Mouse (Mus musculus) heart, postnatal 0 days (tissue): ENCODE data around the gene Gsap.

Source experiments
- CTCF ChIP-seq: IDR thresholded peaks from 2 replicates; pipeline ENCODE4 v1.5.1; 2016; ENCODE audit warnings: antibody characterized with exemption, control low read depth, low read depth
- EP300 ChIP-seq: IDR thresholded peaks from 2 replicates; pipeline ENCODE4 v1.6.1; 2016; ENCODE audit warnings: antibody characterized with exemption, low read depth

DNA sequence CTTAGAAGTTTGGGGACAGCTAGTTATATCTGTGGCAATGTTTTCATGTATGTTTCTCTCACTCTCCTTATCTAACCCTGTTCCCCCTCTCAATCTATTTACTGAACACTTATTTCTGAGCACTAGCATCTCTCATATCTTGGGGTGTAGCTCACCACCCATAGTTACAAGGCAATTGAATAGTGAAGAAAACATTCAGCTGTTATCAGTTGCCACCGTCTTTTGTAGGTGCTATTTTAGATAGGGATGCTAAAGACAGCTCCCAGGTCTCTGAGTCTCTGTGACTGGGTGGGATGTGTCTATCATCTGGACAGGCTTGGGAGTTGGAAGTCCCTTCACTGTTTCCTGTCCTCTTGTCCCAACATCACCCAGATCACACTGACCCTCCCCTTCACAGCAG is 25.3 kb upstream of the Gsap start:
- TF ChIP-seq CTCF = no peak
- TF ChIP-seq EP300 = no peak
